Mouse (Mus musculus): ENCODE results near the gene Klhl3. TPM values are rescaled to one million over a fixed set of nuclear protein-coding genes. Genes with fewer than 3 reads are reported as not detected.
A peak's percentile ranks its signal among the peaks of the same experiment; 100 is the strongest.

The Klhl3 gene
- polyA plus RNA-seq, 1 experiment from 2014 or later = 3.2 TPM

GRCm38 (mm10) chr13:58034507-58034906 lies 78.9 kb downstream of the Klhl3 start:
- H3K4me2 ChIP-seq (ENCODE audit: low read depth, low read length) = no peak overlapping the region
- no peaks in the 10 kb centered on the region for H3K36me3 ChIP-seq (ENCODE audit: control insufficient read depth, insufficient read depth, low read length)
- DNase-seq (ENCODE audit: low spot score) (no peak), ATAC-seq (ENCODE audit: low read depth) (no peak)
- H3K9me3 ChIP-seq (ENCODE audit: control insufficient read depth, low read length) = 0 out of 2 replicates have a peak, but pooled peaks cover 4% of the 10 kb centered on the region
- H3K4me3 ChIP-seq (ENCODE audit: low read depth, low read length) = no peak overlapping the region
- H3K9ac ChIP-seq (ENCODE audit: low read depth, low read length) = no peak overlapping the region
- H3K4me1 ChIP-seq (ENCODE audit: control insufficient read depth, insufficient read depth, low read length) = peaks cover 12% of the 10 kb centered on the region
- no peak overlapping the region for H3K27ac ChIP-seq (replicated peaks; ENCODE audit: low read depth, low read length)
- no peaks in the 10 kb centered on the region for H3K27me3 ChIP-seq (replicated peaks; ENCODE audit: control insufficient read depth, insufficient read depth, low read length)
- 86% methylated on average over 6 of the region's 6 CpGs for WGBS

DNA sequence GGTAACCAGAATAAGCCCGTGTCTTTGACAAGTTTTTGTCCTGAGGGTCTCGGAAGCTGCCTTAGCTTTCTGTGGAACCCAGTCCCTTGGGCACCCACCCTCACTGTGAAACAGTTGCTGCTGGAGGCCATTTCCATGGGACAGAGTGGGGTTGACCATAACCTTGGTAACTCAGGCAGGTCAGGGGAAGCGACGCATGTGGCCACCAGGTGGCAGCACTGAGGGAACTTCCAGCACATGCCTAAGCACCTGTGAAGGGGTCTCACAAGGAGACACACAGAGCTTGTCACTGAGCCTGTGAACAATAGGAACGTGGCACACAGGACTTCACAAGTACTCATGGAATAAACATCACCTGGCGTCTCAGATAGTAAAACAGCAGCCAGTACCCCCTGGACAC lies 81.6 kb downstream of the Klhl3 start:
- Histone ChIP-seq H3K4me3 (ENCODE audit: low read depth, low read length) (no peak overlapping the region), H3K27ac (replicated peaks; ENCODE audit: low read depth, low read length) (no peak overlapping the region), H3K9me3 (ENCODE audit: control insufficient read depth, low read length) (0 out of 2 replicates have a peak, but pooled peaks cover 4% of the 10 kb centered on the region), H3K36me3 (ENCODE audit: control insufficient read depth, insufficient read depth, low read length) (no peaks in the 10 kb centered on the region), H3K9ac (ENCODE audit: low read depth, low read length) (no peak overlapping the region), H3K4me1 (ENCODE audit: control insufficient read depth, insufficient read depth, low read length) (peaks cover 10% of the 10 kb centered on the region), H3K27me3 (replicated peaks; ENCODE audit: control insufficient read depth, insufficient read depth, low read length) (no peaks in the 10 kb centered on the region), H3K4me2 (ENCODE audit: low read depth, low read length) (no peak overlapping the region)
- ATAC-seq (ENCODE audit: low read depth) = peak; percentile 55; the same call in 1 of the 2 replicates
- WGBS = 59% methylated on average over 6 of the region's 6 CpGs
- peak; percentile 52 for DNase-seq (ENCODE audit: low spot score)

DNA sequence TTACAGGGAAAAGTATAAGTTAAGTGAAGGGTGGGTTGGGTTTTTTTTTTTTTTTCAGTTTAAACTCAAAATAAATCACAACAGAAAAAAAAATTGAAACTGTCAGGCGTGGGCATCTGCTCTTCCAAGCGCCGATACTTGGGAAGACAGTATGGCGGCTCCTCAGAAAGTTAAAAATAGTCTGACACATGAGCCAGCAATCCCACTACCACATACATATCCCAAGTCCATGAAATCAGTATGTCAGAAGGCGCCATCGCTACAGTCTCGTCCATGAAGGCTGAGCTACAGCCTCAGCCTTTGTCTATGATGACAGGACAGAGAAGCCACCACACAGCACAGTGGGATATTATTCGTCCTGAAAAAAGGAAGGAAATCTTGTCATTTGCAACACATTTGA lies 86.3 kb downstream of the Klhl3 start:
- ATAC-seq (ENCODE audit: low read depth) = no peak
- H3K27me3 ChIP-seq (replicated peaks; ENCODE audit: control insufficient read depth, insufficient read depth, low read length) = no peaks in the 10 kb centered on the region
- DNase-seq (ENCODE audit: low spot score) = no peak
- no peaks in the 10 kb centered on the region for H3K9me3 ChIP-seq (ENCODE audit: control insufficient read depth, low read length)
- H3K36me3 ChIP-seq (ENCODE audit: control insufficient read depth, insufficient read depth, low read length) = no peaks in the 10 kb centered on the region
- no peak overlapping the region for H3K4me2 ChIP-seq (ENCODE audit: low read depth, low read length)
- WGBS = 81% methylated on average over 8 of the region's 8 CpGs
- no peak overlapping the region for H3K27ac ChIP-seq (replicated peaks; ENCODE audit: low read depth, low read length)
- H3K4me1 ChIP-seq (ENCODE audit: control insufficient read depth, insufficient read depth, low read length) = no peaks in the 10 kb centered on the region
- H3K4me3 ChIP-seq (ENCODE audit: low read depth, low read length) = no peak overlapping the region
- no peak overlapping the region for H3K9ac ChIP-seq (ENCODE audit: low read depth, low read length)

DNA sequence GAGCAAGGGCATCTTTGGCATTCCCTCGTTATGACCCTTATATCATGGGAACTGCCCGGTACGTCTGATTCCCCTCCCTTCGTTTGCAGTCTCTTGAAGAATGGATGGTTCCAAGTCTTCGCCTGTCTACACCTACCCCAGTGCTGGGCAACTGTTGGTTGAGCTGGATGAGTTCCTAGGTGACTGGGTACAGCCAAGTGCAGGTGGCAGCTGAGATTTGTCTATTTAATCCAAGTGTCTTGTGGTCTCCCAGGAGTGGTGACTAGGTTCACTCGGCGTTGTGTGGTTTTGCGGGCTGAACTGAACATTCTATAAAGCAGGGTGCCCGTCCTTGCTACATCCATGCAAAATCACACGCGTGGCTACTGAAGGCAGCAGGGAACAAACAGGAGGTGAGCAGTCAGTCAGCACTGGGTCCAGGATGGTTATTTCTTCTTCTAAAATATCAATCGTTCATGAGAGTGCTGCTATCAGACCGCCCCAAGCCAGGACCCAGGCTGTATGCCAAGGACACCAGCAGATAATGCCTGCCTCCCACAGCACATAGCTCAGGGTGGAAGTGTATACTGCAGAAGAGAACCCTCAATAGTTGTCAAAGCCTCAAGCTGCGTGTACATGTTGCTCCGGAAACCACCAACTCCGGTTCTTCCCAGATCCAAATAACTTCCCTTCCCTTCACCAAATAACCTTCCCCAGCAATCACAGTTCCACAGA lies 87.5 kb downstream of the Klhl3 start:
- no peak overlapping the region for H3K27ac ChIP-seq (replicated peaks; ENCODE audit: low read depth, low read length)
- no peaks in the 10 kb centered on the region for H3K27me3 ChIP-seq (replicated peaks; ENCODE audit: control insufficient read depth, insufficient read depth, low read length)
- ATAC-seq (ENCODE audit: low read depth) (no peak), DNase-seq (ENCODE audit: low spot score) (no peak)
- H3K9ac ChIP-seq (ENCODE audit: low read depth, low read length) = no peak overlapping the region
- H3K9me3 ChIP-seq (ENCODE audit: control insufficient read depth, low read length) = no peaks in the 10 kb centered on the region
- 91% methylated on average over 16 of the region's 16 CpGs for WGBS
- H3K36me3 ChIP-seq (ENCODE audit: control insufficient read depth, insufficient read depth, low read length) = no peaks in the 10 kb centered on the region
- no peak overlapping the region for H3K4me3 ChIP-seq (ENCODE audit: low read depth, low read length)
- no peaks in the 10 kb centered on the region for H3K4me1 ChIP-seq (ENCODE audit: control insufficient read depth, insufficient read depth, low read length)
- H3K4me2 ChIP-seq (ENCODE audit: low read depth, low read length) = no peak overlapping the region

DNA sequence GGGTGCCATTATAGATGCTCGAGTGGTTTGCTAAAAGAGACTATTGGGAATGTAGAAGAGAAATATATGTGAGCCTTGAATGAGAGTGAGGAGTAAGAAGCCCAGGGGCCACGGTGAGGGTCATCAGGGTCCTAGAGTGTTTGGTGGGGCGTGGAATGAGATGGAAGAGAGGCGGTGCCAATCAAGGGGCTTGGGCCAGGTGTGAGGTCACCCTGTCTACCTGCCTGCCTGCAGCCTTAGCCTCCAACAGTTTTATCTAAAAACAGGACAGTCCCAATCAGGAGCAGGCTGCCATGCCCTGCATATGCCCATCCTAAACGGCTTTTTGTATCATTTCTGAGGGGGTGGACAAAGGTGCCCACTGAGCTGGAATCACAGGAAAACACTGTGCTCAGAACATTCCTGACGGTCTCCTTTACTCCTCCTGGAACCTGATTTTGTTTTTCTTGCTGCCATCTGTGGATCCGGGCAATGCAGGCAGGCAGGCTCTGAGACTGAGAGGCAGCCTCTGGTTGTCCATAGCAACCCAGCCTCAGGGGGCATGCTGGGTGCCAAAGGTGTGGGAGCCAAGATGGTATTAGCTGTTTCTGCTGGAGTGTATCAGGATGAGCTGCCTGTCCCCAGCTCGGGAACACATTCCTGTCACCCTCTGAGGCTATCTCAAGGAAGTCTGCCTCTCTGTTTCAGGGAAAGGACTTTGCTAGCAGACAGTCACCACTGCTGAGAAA lies 89.5 kb downstream of the Klhl3 start:
- Histone ChIP-seq H3K9ac (ENCODE audit: low read depth, low read length) (no peak overlapping the region), H3K9me3 (ENCODE audit: control insufficient read depth, low read length) (no peaks in the 10 kb centered on the region), H3K4me2 (ENCODE audit: low read depth, low read length) (no peak overlapping the region), H3K36me3 (ENCODE audit: control insufficient read depth, insufficient read depth, low read length) (no peaks in the 10 kb centered on the region), H3K27ac (replicated peaks; ENCODE audit: low read depth, low read length) (no peak overlapping the region), H3K4me3 (ENCODE audit: low read depth, low read length) (no peak overlapping the region), H3K4me1 (ENCODE audit: control insufficient read depth, insufficient read depth, low read length) (no peaks in the 10 kb centered on the region), H3K27me3 (replicated peaks; ENCODE audit: control insufficient read depth, insufficient read depth, low read length) (no peaks in the 10 kb centered on the region)
- WGBS = 66% methylated on average over 8 of the region's 8 CpGs
- ATAC-seq (ENCODE audit: low read depth) (no peak; the same call in 1 of the 2 replicates), DNase-seq (ENCODE audit: low spot score) (no peak)

GRCm38 (mm10) chr13:58023001-58023560 lies 90.3 kb downstream of the Klhl3 start:
- 83% methylated on average over 9 of the region's 9 CpGs for WGBS
- Histone ChIP-seq H3K4me3 (ENCODE audit: low read depth, low read length) (no peak overlapping the region), H3K27ac (replicated peaks; ENCODE audit: low read depth, low read length) (no peak overlapping the region), H3K27me3 (replicated peaks; ENCODE audit: control insufficient read depth, insufficient read depth, low read length) (no peaks in the 10 kb centered on the region), H3K9ac (ENCODE audit: low read depth, low read length) (no peak overlapping the region), H3K4me2 (ENCODE audit: low read depth, low read length) (no peak overlapping the region), H3K36me3 (ENCODE audit: control insufficient read depth, insufficient read depth, low read length) (no peaks in the 10 kb centered on the region), H3K4me1 (ENCODE audit: control insufficient read depth, insufficient read depth, low read length) (no peaks in the 10 kb centered on the region), H3K9me3 (ENCODE audit: control insufficient read depth, low read length) (no peaks in the 10 kb centered on the region)
- no peak for DNase-seq (ENCODE audit: low spot score)
- no peak for ATAC-seq (ENCODE audit: low read depth)

DNA sequence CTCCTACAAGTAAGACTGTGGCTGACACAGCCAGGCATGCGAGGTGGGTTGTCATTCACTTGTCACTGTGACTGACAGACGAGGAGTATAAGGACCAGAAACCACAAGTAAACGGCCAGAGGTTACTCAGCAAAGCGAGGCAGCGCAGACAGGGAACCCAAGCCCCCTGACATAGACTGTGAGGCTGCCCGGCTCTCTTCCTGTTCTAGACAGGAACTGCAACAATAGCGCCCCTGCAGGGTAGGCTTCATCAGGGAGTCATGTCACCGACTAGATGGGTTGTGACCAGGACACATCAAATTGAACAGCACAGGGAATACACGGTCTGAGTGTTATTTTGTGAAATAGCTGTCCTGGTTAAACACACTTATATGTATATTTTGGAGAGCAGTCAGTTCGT lies 93.0 kb downstream of the Klhl3 start:
- H3K36me3 ChIP-seq (ENCODE audit: control insufficient read depth, insufficient read depth, low read length) = no peaks in the 10 kb centered on the region
- DNase-seq (ENCODE audit: low spot score) (no peak), ATAC-seq (ENCODE audit: low read depth) (no peak)
- no peaks in the 10 kb centered on the region for H3K9me3 ChIP-seq (ENCODE audit: control insufficient read depth, low read length)
- no peak overlapping the region for H3K27ac ChIP-seq (replicated peaks; ENCODE audit: low read depth, low read length)
- 76% methylated on average over 10 of the region's 10 CpGs for whole genome bisulfite sequencing
- no peak overlapping the region for H3K9ac ChIP-seq (ENCODE audit: low read depth, low read length)
- H3K4me2 ChIP-seq (ENCODE audit: low read depth, low read length) = no peak overlapping the region
- no peaks in the 10 kb centered on the region for H3K27me3 ChIP-seq (replicated peaks; ENCODE audit: control insufficient read depth, insufficient read depth, low read length)
- H3K4me1 ChIP-seq (ENCODE audit: control insufficient read depth, insufficient read depth, low read length) = no peaks in the 10 kb centered on the region
- no peak overlapping the region for H3K4me3 ChIP-seq (ENCODE audit: low read depth, low read length)

- H3K9ac ChIP-seq (ENCODE audit: low read depth, low read length) = no peak overlapping the region
- 72% methylated on average over 6 of the region's 6 CpGs for WGBS
- no peaks in the 10 kb centered on the region for H3K27me3 ChIP-seq (replicated peaks; ENCODE audit: control insufficient read depth, insufficient read depth, low read length)
- H3K27ac ChIP-seq (replicated peaks; ENCODE audit: low read depth, low read length) = no peak overlapping the region
- no peak for DNase-seq (ENCODE audit: low spot score)
- ATAC-seq (ENCODE audit: low read depth) = no peak
- no peak overlapping the region for H3K4me2 ChIP-seq (ENCODE audit: low read depth, low read length)
- no peak overlapping the region for H3K4me3 ChIP-seq (ENCODE audit: low read depth, low read length)
- H3K9me3 ChIP-seq (ENCODE audit: control insufficient read depth, low read length) = no peaks in the 10 kb centered on the region
- no peaks in the 10 kb centered on the region for H3K36me3 ChIP-seq (ENCODE audit: control insufficient read depth, insufficient read depth, low read length)
- no peaks in the 10 kb centered on the region for H3K4me1 ChIP-seq (ENCODE audit: control insufficient read depth, insufficient read depth, low read length)
Observed at GRCm38 (mm10) chr13:58017298-58017697, 96.1 kb downstream of the Klhl3 start.
